Mouse (Mus musculus) MEL (cell line): ENCODE measurements around the gene Tst.

Experiments used
- CHD2 ChIP-seq: IDR thresholded peaks from 2 replicates; pipeline ENCODE4 v1.6.1; 2011; ENCODE audit warnings: low read length, improper control_type of control experiment
- CTCF ChIP-seq, 3 experiments: IDR thresholded peaks in 2 of 3; conservative IDR thresholded peaks in 1 of 3; 2 replicates each; pipeline ENCODE4 v1.5.1; 2011 to 2012; ENCODE audit warnings: low read length in 3 of 3, low read depth in 2 of 3, mild to moderate bottlenecking in 2 of 3, improper control_type of control experiment in 1 of 3, inconsistent platforms in 1 of 3, mixed read lengths in 1 of 3, moderate library complexity in 1 of 3; ENCODE audit not compliant: control insufficient read depth in 1 of 3, insufficient read depth in 1 of 3, poor library complexity in 1 of 3, severe bottlenecking in 1 of 3
- EP300 ChIP-seq, 2 experiments: IDR thresholded peaks; 2 replicates each; pipeline ENCODE4 v1.6.1; 2011; ENCODE audit warnings: improper control_type of control experiment in 2 of 2, low read length in 2 of 2, low read depth in 1 of 2, mild to moderate bottlenecking in 1 of 2
- MAX ChIP-seq: IDR thresholded peaks from 2 replicates; pipeline ENCODE4 v1.6.1; 2011; ENCODE audit warnings: low read length, improper control_type of control experiment
- MXI1 ChIP-seq: IDR thresholded peaks from 2 replicates; pipeline ENCODE4 v1.6.1; 2011; ENCODE audit warnings: mild to moderate bottlenecking, low read depth, low read length, improper control_type of control experiment
- MYC ChIP-seq: IDR thresholded peaks from 2 replicates; pipeline ENCODE4 v1.6.1; 2011; ENCODE audit warnings: low read depth, mild to moderate bottlenecking, low read length, improper control_type of control experiment, moderate library complexity
- POLR2A ChIP-seq, 2 experiments: IDR thresholded peaks; 2 replicates each; pipeline ENCODE4 v1.6.1; 2011 to 2012; ENCODE audit warnings: low read length in 2 of 2, mild to moderate bottlenecking in 2 of 2, control low read depth in 1 of 2, improper control_type of control experiment in 1 of 2, low read depth in 1 of 2, moderate library complexity in 1 of 2; ENCODE audit not compliant: control insufficient read depth in 1 of 2, insufficient read depth in 1 of 2, poor library complexity in 1 of 2
- POLR2AphosphoS5 ChIP-seq: IDR thresholded peaks from 2 replicates; pipeline ENCODE4 v1.6.1; 2012; ENCODE audit warnings: low read depth, borderline replicate concordance, mild to moderate bottlenecking, inconsistent platforms, low read length, moderate library complexity, mixed read lengths
- TCF12 ChIP-seq: IDR thresholded peaks from 2 replicates; pipeline ENCODE4 v1.6.1; 2014; ENCODE audit warnings: low read depth, mild to moderate bottlenecking, inconsistent platforms, low read length, improper control_type of control experiment, moderate library complexity
- USF1 ChIP-seq: IDR thresholded peaks from 2 replicates; pipeline ENCODE4 v1.6.1; 2014; ENCODE audit warnings: low read depth, mild to moderate bottlenecking, inconsistent platforms, low read length, improper control_type of control experiment, moderate library complexity

DNA sequence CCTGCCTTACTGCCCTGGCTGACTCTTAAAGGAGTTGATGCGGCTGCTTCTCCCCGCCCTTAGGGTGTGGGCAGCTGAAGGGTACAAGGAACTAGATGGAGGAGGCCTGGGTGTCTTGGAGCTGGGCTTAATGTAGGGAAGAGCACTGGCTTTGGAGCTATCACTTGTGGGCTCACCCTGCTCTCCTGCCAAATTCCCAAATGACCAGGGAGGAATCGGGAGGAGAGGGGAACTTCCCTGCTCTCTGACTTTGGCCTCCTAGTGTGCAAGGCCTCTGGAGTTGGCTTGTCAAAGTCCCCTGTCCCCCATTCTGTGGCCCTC is 23.4 kb upstream of the Tst start:
- TF ChIP-seq EP300 (IDR thresholded peaks at IDR 0.05; ENCODE audit: low read depth in 1 of 2, low read length in 2 of 2) (no peak), USF1 (no peak), CTCF (IDR thresholded peaks at IDR 0.05 in 2 of 3, conservative IDR thresholded peaks at IDR 0.05 in 1 of 3; ENCODE audit: control insufficient read depth in 1 of 3, insufficient read depth in 1 of 3, low read depth in 2 of 3, low read length in 3 of 3, poor library complexity in 1 of 3, severe bottlenecking in 1 of 3) (no peak), MXI1 (no peak), POLR2AphosphoS5 (no peak), MYC (no peak), TCF12 (no peak), CHD2 (no peak), POLR2A (IDR thresholded peaks at IDR 0.05; ENCODE audit: control insufficient read depth in 1 of 2, insufficient read depth in 1 of 2, low read depth in 1 of 2, low read length in 2 of 2, poor library complexity in 1 of 2) (no peak), MAX (no peak)
